ENCODE assay signal across 1 mouse cellular context in the genomic region with DNA sequence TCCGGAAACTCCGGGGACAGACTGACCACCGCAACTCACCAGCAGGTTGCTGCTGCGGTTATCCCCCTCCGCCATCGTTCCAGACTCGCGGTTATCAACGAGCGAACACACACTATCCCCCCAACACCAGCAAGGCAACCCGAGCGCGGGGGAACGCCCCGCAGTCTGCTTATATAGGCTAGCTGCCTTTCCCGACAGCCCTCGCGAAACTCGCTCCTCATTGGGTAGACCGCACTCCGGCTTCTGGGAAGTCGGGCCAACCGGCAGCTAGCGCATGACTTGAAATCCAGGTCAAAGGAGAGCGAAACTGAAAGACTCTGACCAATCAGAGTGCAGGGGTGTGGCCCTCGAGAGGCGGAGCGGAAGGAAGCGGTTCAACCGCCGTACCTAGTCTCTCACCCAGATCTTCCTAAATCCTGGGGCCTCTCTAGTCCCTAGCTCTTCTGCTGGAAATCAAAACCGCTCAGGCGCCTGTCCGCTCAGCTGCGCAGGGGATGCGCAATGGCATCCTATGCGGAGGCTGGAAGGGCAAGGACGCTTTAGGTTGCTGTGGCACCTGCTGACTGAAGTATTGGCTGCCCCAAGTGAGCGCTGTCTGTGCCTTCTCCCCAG.
TF ChIP-seq lines count a peak whose summit lies in the region.

Arl6ip1 (minus strand) TSS at position 233 of the 612 bp plus-strand sequence.

TF ChIP-seq in CH12.LX, 34 proteins besides CTCF, POLR2A, EP300 and RAD21 (continued from another document):
- TF ChIP-seq NELFE (IDR thresholded peaks at IDR 0.05; ENCODE audit: low read depth, low read length) (peak; percentile 100), ZC3H11A (IDR thresholded peaks at IDR 0.05; ENCODE audit: low read depth, low read length) (no peak), RCOR1 (conservative IDR thresholded peaks at IDR 0.05; ENCODE audit: low read depth, low read length) (peak; percentile 34; the same call in 1 of the 2 replicates), HCFC1 (IDR thresholded peaks at IDR 0.05; ENCODE audit: low read depth, low read length) (peak; percentile 72), JUN (IDR thresholded peaks at IDR 0.05; ENCODE audit: insufficient read depth, low read depth, low read length) (no peak), MAZ (IDR thresholded peaks at IDR 0.05; ENCODE audit: low read depth, low read length) (peak; percentile 61; the same call in 1 of the 2 replicates), USF2 (conservative IDR thresholded peaks at IDR 0.05; ENCODE audit: low read depth, low read length) (no peak), BHLHE40 (IDR thresholded peaks at IDR 0.05; ENCODE audit: low read depth, low read length) (no peak), MXI1 (IDR thresholded peaks at IDR 0.05; ENCODE audit: low read depth, low read length) (peak; percentile 54; the same call in 1 of the 2 replicates), MYC (IDR thresholded peaks at IDR 0.05; ENCODE audit: low read depth, low read length) (peak; percentile 61; the same call in 1 of the 2 replicates), TBP (conservative IDR thresholded peaks at IDR 0.05; ENCODE audit: low read depth, low read length) (peak; percentile 98), JUND (conservative IDR thresholded peaks at IDR 0.05; ENCODE audit: low read depth, low read length) (no peak), E2F4 (IDR thresholded peaks at IDR 0.05; ENCODE audit: insufficient replicate concordance, low read depth, low read length) (0 out of 2 replicates have a peak, but pooled peaks have one; percentile 32), MEF2A (IDR thresholded peaks at IDR 0.05; ENCODE audit: borderline replicate concordance, low read depth, low read length) (no peak; the same call in 1 of the 2 replicates), ZKSCAN1 (IDR thresholded peaks at IDR 0.05; ENCODE audit: borderline replicate concordance, low read depth, low read length) (no peak), MAFK (IDR thresholded peaks at IDR 0.05; ENCODE audit: insufficient replicate concordance, low read length) (no peak), ZMIZ1 (IDR thresholded peaks at IDR 0.05; ENCODE audit: low read depth, low read length) (peak; percentile 99), ELF1 (IDR thresholded peaks at IDR 0.05; ENCODE audit: low read depth, low read length) (peak; percentile 84), SIN3A (IDR thresholded peaks at IDR 0.05; ENCODE audit: low read length) (peak; percentile 92), POLR2AphosphoS2 (IDR thresholded peaks at IDR 0.05; ENCODE audit: low read depth, low read length) (peak; percentile 99), USF1 (IDR thresholded peaks at IDR 0.05; ENCODE audit: low read depth, low read length) (no peak), PAX5 (IDR thresholded peaks at IDR 0.05; ENCODE audit: low read length) (no peak), CHD2 (IDR thresholded peaks at IDR 0.05; ENCODE audit: low read length) (peak; percentile 82), TCF12 (IDR thresholded peaks at IDR 0.05; ENCODE audit: low read depth, low read length) (peak; percentile 89), CHD1 (IDR thresholded peaks at IDR 0.05; ENCODE audit: low read depth, low read length) (no peak), UBTF (IDR thresholded peaks at IDR 0.05; ENCODE audit: low read depth, low read length) (0 out of 2 replicates have a peak, but pooled peaks have one; percentile 31), SMC3 (IDR thresholded peaks at IDR 0.05; ENCODE audit: low read depth, low read length) (no peak), ETS1 (conservative IDR thresholded peaks at IDR 0.05; ENCODE audit: low read depth, low read length) (peak; percentile 22; the same call in 1 of the 2 replicates), KAT2A (IDR thresholded peaks at IDR 0.05; ENCODE audit: insufficient replicate concordance, low read length) (peak; percentile 56; the same call in 1 of the 2 replicates)
